Mouse (Mus musculus) bone marrow macrophage, adult 2 months (primary cell): Measurements from ENCODE around the gene Minos1.

Experiments
- CTCF ChIP-seq: IDR thresholded peaks from 2 replicates; pipeline ENCODE4 v1.5.1; 2012; ENCODE audit warnings: low read depth, mild to moderate bottlenecking, low read length, moderate library complexity
- POLR2A ChIP-seq: IDR thresholded peaks from 2 replicates; pipeline ENCODE4 v1.6.1; 2012; ENCODE audit warnings: mild to moderate bottlenecking, low read depth, low read length, borderline replicate concordance

- TF ChIP-seq POLR2A (no peak), CTCF (no peak)
Observed at GRCm38 (mm10) chr4:139081270-139081931, 49.5 kb downstream of the Minos1 start.
